ENCODE assay signal across 32 mouse cellular contexts in genomic region chr10:117454171-117454500, GRCm38 (mm10).
"Had no signal": no experiment of that assay in that cellular context is flagged by ENCODE, and none has a peak within 500 bp of the region (broad histone marks: within the 10 kb centered on the region; RNA-seq: fewer than 3 reads in every experiment).

No protein-coding gene starts in this region.

- H3K27me3 ChIP-seq: limb, embryonic 15.5 days; liver, embryonic 13.5 days; liver, embryonic 15.5 days; lung, embryonic 15.5 days; midbrain, embryonic 13.5 days; midbrain, embryonic 15.5 days; neural tube, embryonic 12.5 days had no signal

- H3K9ac ChIP-seq: limb, embryonic 12.5 days; limb, embryonic 13.5 days; limb, embryonic 15.5 days; liver, embryonic 12.5 days; liver, embryonic 13.5 days; liver, embryonic 14.5 days; liver, embryonic 15.5 days; liver, postnatal 0 days; lung, embryonic 14.5 days; lung, embryonic 15.5 days; midbrain, embryonic 12.5 days; midbrain, embryonic 13.5 days; midbrain, embryonic 15.5 days; neural tube, embryonic 12.5 days had no signal

- H3K36me3 ChIP-seq: limb, embryonic 10.5 days; limb, embryonic 12.5 days; limb, embryonic 13.5 days; limb, embryonic 15.5 days; liver, embryonic 12.5 days; liver, embryonic 13.5 days; liver, embryonic 15.5 days; lung, embryonic 15.5 days; midbrain, embryonic 10.5 days; midbrain, embryonic 12.5 days; midbrain, embryonic 13.5 days; midbrain, embryonic 15.5 days; neural tube, embryonic 12.5 days had no signal

- ATAC-seq: liver, embryonic 12.5 days; liver, postnatal 0 days; lung, postnatal 0 days; midbrain, embryonic 13.5 days; midbrain, embryonic 15.5 days; midbrain, embryonic 16.5 days had no signal

- H3K27ac ChIP-seq: limb, embryonic 10.5 days; limb, embryonic 12.5 days; limb, embryonic 13.5 days; limb, embryonic 15.5 days; liver, embryonic 13.5 days; liver, embryonic 14.5 days; macrophage; midbrain, embryonic 10.5 days; midbrain, embryonic 12.5 days; midbrain, embryonic 13.5 days; midbrain, embryonic 15.5 days; neural tube, embryonic 12.5 days had no signal

- H3K4me1 ChIP-seq: midbrain, embryonic 12.5 days; midbrain, embryonic 13.5 days; midbrain, embryonic 15.5 days; neural tube, embryonic 12.5 days had no signal

- H3K9me3 ChIP-seq: limb, embryonic 10.5 days; limb, embryonic 12.5 days; limb, embryonic 13.5 days; limb, embryonic 15.5 days; liver, embryonic 12.5 days; liver, embryonic 13.5 days; liver, embryonic 15.5 days; lung, embryonic 15.5 days; megakaryocyte, embryonic 14.5 days; midbrain, embryonic 10.5 days; midbrain, embryonic 12.5 days; midbrain, embryonic 13.5 days; midbrain, embryonic 15.5 days; neural tube, embryonic 12.5 days had no signal

- H3K4me2 ChIP-seq: limb, embryonic 12.5 days; limb, embryonic 13.5 days; limb, embryonic 15.5 days; liver, embryonic 11.5 days; liver, embryonic 12.5 days; liver, embryonic 13.5 days; liver, embryonic 15.5 days; lung, embryonic 14.5 days; lung, embryonic 15.5 days; midbrain, embryonic 11.5 days; midbrain, embryonic 12.5 days; midbrain, embryonic 13.5 days; midbrain, embryonic 15.5 days; neural tube, embryonic 12.5 days had no signal

- DNase-seq: left cerebral cortex, postnatal 4 days; liver; liver, embryonic 13.5 days; liver, postnatal 0 days; lung, adult 18-20 months; lung, adult 2 months; lung, embryonic 14.5 days; lung, postnatal 10 days; lung, postnatal 14 days; lung, postnatal 36 days; lung, postnatal 4 days; midbrain, embryonic 14.5 days had no signal

- H3K4me3 ChIP-seq: limb, embryonic 10.5 days; limb, embryonic 12.5 days; limb, embryonic 13.5 days; limb, embryonic 15.5 days; liver, embryonic 12.5 days; liver, embryonic 13.5 days; liver, embryonic 15.5 days; lung, embryonic 15.5 days; megakaryocyte, embryonic 14.5 days; midbrain, embryonic 10.5 days; midbrain, embryonic 12.5 days; midbrain, embryonic 13.5 days; midbrain, embryonic 15.5 days; myocyte; neural tube, embryonic 12.5 days had no signal
